In the genomic region with DNA sequence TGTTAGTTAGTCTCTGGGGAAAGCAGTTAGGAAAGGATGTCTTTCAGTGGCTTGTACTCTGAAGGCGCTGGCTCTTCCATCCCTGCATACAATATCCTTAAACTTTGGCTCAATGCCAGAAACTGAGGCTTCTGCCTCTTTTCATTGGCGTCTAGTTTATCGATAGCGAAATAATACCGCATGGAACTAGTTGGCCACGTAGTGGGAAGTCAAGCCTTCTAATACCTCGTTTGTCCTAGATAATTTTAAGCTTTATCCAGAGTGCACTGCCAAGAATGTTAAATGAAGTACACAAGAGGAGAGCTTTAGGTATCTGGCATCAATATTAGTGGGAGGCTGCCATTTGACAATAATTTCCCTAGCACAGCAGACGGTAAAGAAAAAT, we compare ENCODE assay signal across 8 mouse cellular contexts. TPM values are rescaled to one million over a fixed set of nuclear protein-coding genes. Genes with fewer than 3 reads are reported as not detected.
DNase-seq lines count a peak whose midpoint lies in the region; ATAC-seq and TF ChIP-seq lines count a peak whose summit lies in the region.

No protein-coding gene starts in this region.

- no peak for DNase-seq in heart, adult 2 months
- DNase-seq in cerebellum, adult 8-10 months: peak; percentile 65
- no peak for DNase-seq in thymus, postnatal 10 days (ENCODE audit: low spot score in 2 of 2)
- DNase-seq in spleen, postnatal 36 days (ENCODE audit: low spot score in 2 of 2): no peak
- DNase-seq in ovary, postnatal 36 days (ENCODE audit: low spot score): no peak

- no peak overlapping the region for H3K27ac ChIP-seq in heart, embryonic 15.5 days
- H3K27ac ChIP-seq in heart, adult 2 months: no peak overlapping the region
- H3K27ac ChIP-seq in hindbrain, embryonic 12.5 days: peak overlapping the region; percentile 92; the same call in 1 of the 2 replicates
- H3K27ac ChIP-seq in neural tube, embryonic 14.5 days (ENCODE audit: low read depth, low read length): peak overlapping the region; percentile 92

- H3K9me3 ChIP-seq in heart, embryonic 15.5 days (replicated peaks): no peaks in the 10 kb centered on the region
- H3K9me3 ChIP-seq in hindbrain, embryonic 12.5 days (replicated peaks): no peaks in the 10 kb centered on the region
- no peaks in the 10 kb centered on the region for H3K9me3 ChIP-seq in neural tube, embryonic 14.5 days (ENCODE audit: control insufficient read depth, low read length)

- no peak for ATAC-seq in heart, embryonic 15.5 days (replicated peaks; ENCODE audit: insufficient number of reproducible peaks, insufficient read depth, low FRiP score, low read depth)
- ATAC-seq in hindbrain, embryonic 12.5 days (ENCODE audit: low FRiP score): no peak
- 0 out of 2 replicates have a peak, but pooled peaks have one; percentile 9 for ATAC-seq in neural tube, embryonic 14.5 days (ENCODE audit: low read depth)

- no peak for TF ChIP-seq CTCF in heart, adult 2 months (IDR thresholded peaks at IDR 0.05)

- H3K27me3 ChIP-seq in heart, embryonic 15.5 days: peaks cover 45% of the 10 kb centered on the region
- no peaks in the 10 kb centered on the region; the same call in 1 of the 2 replicates for H3K27me3 ChIP-seq in heart, adult 2 months (ENCODE audit: control insufficient read depth, insufficient read depth, low read length)
- peaks cover 15% of the 10 kb centered on the region; the same call in 1 of the 2 replicates for H3K27me3 ChIP-seq in hindbrain, embryonic 12.5 days
- no peaks in the 10 kb centered on the region for H3K27me3 ChIP-seq in neural tube, embryonic 14.5 days (ENCODE audit: control insufficient read depth, insufficient read depth, low read length)

- intact Hi-C loops in heart, adult 2 months (cut with DNase I): no loop called here

- 0 out of 2 replicates have a peak overlapping the region, but pooled peaks have one; percentile 68 for H3K4me3 ChIP-seq in heart, embryonic 15.5 days
- H3K4me3 ChIP-seq in heart, adult 2 months: no peak overlapping the region
- peak overlapping the region; percentile 66 for H3K4me3 ChIP-seq in hindbrain, embryonic 12.5 days
- peak overlapping the region; percentile 50 for H3K4me3 ChIP-seq in neural tube, embryonic 14.5 days (ENCODE audit: low read depth, low read length)

- H3K79me2 ChIP-seq in heart, adult 2 months (replicated peaks; ENCODE audit: control insufficient read depth, insufficient read depth, low read length): no peaks in the 10 kb centered on the region

- TF ChIP-seq EP300 in heart, adult 2 months (IDR thresholded peaks at IDR 0.05; ENCODE audit: insufficient read depth, low read depth, low read length): no peak

- H3K4me2 ChIP-seq in heart, embryonic 15.5 days: peak overlapping the region; percentile 99
- peak overlapping the region; percentile 84 for H3K4me2 ChIP-seq in hindbrain, embryonic 12.5 days (replicated peaks)
- peak overlapping the region; percentile 76 for H3K4me2 ChIP-seq in neural tube, embryonic 14.5 days (ENCODE audit: low read depth, low read length)

- no peak for TF ChIP-seq POLR2A in heart, adult 2 months (IDR thresholded peaks at IDR 0.05; ENCODE audit: insufficient read depth, low read depth, low read length)

- H3K4me1 ChIP-seq in heart, embryonic 15.5 days (replicated peaks): peaks cover 16% of the 10 kb centered on the region
- H3K4me1 ChIP-seq in heart, adult 2 months (ENCODE audit: control insufficient read depth, insufficient read depth, low read length): no peaks in the 10 kb centered on the region
- H3K4me1 ChIP-seq in hindbrain, embryonic 12.5 days: peaks cover 12% of the 10 kb centered on the region; the same call in 1 of the 2 replicates
- H3K4me1 ChIP-seq in neural tube, embryonic 14.5 days (ENCODE audit: control insufficient read depth, insufficient read depth, low read length): no peaks in the 10 kb centered on the region

- H3K36me3 ChIP-seq in heart, embryonic 15.5 days: no peaks in the 10 kb centered on the region
- H3K36me3 ChIP-seq in heart, adult 2 months (ENCODE audit: control insufficient read depth, insufficient read depth, low read length): no peaks in the 10 kb centered on the region
- H3K36me3 ChIP-seq in hindbrain, embryonic 12.5 days: no peaks in the 10 kb centered on the region
- no peaks in the 10 kb centered on the region for H3K36me3 ChIP-seq in neural tube, embryonic 14.5 days (ENCODE audit: control insufficient read depth, insufficient read depth, low read length)

- no peak overlapping the region for H3K9ac ChIP-seq in heart, embryonic 15.5 days
- no peak overlapping the region for H3K9ac ChIP-seq in heart, adult 2 months (ENCODE audit: low read depth, low read length)
- H3K9ac ChIP-seq in hindbrain, embryonic 12.5 days: 0 out of 2 replicates have a peak overlapping the region, but pooled peaks have one; percentile 58
- peak overlapping the region; percentile 52; the same call in 1 of the 2 replicates for H3K9ac ChIP-seq in neural tube, embryonic 14.5 days (replicated peaks; ENCODE audit: low read depth, low read length)

- WGBS in heart, embryonic 15.5 days: 26% methylated on average over 8 of the region's 8 CpGs
- 21% methylated on average over 8 of the region's 8 CpGs for WGBS in heart, adult 2 months
- WGBS in hindbrain, embryonic 12.5 days: 19% methylated on average over 8 of the region's 8 CpGs
- WGBS in neural tube, embryonic 14.5 days: 11% methylated on average over 8 of the region's 8 CpGs

RNA-seq across cellular contexts. Expression of gene Negr1, which starts 2.2 kb away (rescaled TPM):
- 1.3 and 1.8 TPM in 2 replicates for polyA plus RNA-seq in heart, embryonic 15.5 days (2015; fragmentation: Nextera tagmentation; extraction: Ambion mirVana)
- total RNA-seq in heart, adult 2 months (2021): 1 to 10 TPM in 1 of 2 experiments, under 1 TPM in 1; 0.65 to 1.1 TPM
- 1.1 and 1.3 TPM in 2 replicates for polyA plus RNA-seq in heart, adult 2 months (2012; rRNA removed)
- 15.4 and 17.8 TPM in 2 replicates for polyA plus RNA-seq in hindbrain, embryonic 12.5 days (2016; fragmentation: Nextera tagmentation; extraction: Ambion mirVana)
- 37.5 and 47.7 TPM in 2 replicates for polyA plus RNA-seq in neural tube, embryonic 14.5 days (2014; fragmentation: Nextera tagmentation; extraction: Ambion mirVana)

Comparison
In these comparisons a context has a peak if more than half of its experiments do, and no peak if none do; other contexts are left out.
1. H3K27ac ChIP-seq: peak in hindbrain, embryonic 12.5 days (single experiment) and neural tube, embryonic 14.5 days (single experiment); none in heart, embryonic 15.5 days (single experiment) and heart, adult 2 months (single experiment).
2. H3K9ac ChIP-seq: peak in hindbrain, embryonic 12.5 days (single experiment) and neural tube, embryonic 14.5 days (single experiment); none in heart, embryonic 15.5 days (single experiment) and heart, adult 2 months (single experiment).
3. Peak in every context shown above with its lines, with median percentiles within 50 percentile points of each other: H3K4me2 ChIP-seq.